ENCODE assay signal across 22 mouse cellular contexts in genomic region chr9:37600538-37601205, GRCm38 (mm10). TPM values are rescaled to one million over a fixed set of nuclear protein-coding genes. Genes with fewer than 3 reads are reported as not detected.
DNase-seq lines count a peak whose midpoint lies in the region; ATAC-seq lines count a peak whose summit lies in the region.
"Had no signal": no experiment of that assay in that cellular context is flagged by ENCODE, and none has a peak within 500 bp of the region (broad histone marks: within the 10 kb centered on the region; RNA-seq: fewer than 3 reads in every experiment).

No protein-coding gene starts in this region.

- H3K27ac ChIP-seq in embryonic facial prominence, embryonic 12.5 days, result no peak overlapping the region
- no peak overlapping the region for H3K27ac ChIP-seq in embryonic facial prominence, embryonic 10.5 days (replicated peaks)
- H3K27ac ChIP-seq in midbrain, embryonic 13.5 days, result no peak overlapping the region
- no peak overlapping the region for H3K27ac ChIP-seq in midbrain, embryonic 15.5 days
- H3K27ac ChIP-seq in liver, embryonic 13.5 days, result peak overlapping the region; percentile 57
- H3K27ac ChIP-seq: forebrain, embryonic 13.5 days; heart, embryonic 15.5 days; limb, embryonic 12.5 days; macrophage had no signal

- no peak overlapping the region for H3K4me3 ChIP-seq in embryonic facial prominence, embryonic 12.5 days
- H3K4me3 ChIP-seq in embryonic facial prominence, embryonic 10.5 days, result no peak overlapping the region
- H3K4me3 ChIP-seq in midbrain, embryonic 13.5 days (replicated peaks), result no peak overlapping the region
- no peak overlapping the region for H3K4me3 ChIP-seq in midbrain, embryonic 15.5 days
- H3K4me3 ChIP-seq in liver, embryonic 13.5 days (replicated peaks), result no peak overlapping the region
- H3K4me3 ChIP-seq: forebrain, embryonic 13.5 days; heart, embryonic 15.5 days; limb, embryonic 12.5 days; myocyte had no signal

- no peaks in the 10 kb centered on the region for H3K9me3 ChIP-seq in embryonic facial prominence, embryonic 12.5 days
- no peaks in the 10 kb centered on the region for H3K9me3 ChIP-seq in embryonic facial prominence, embryonic 10.5 days
- H3K9me3 ChIP-seq in midbrain, embryonic 13.5 days, result no peaks in the 10 kb centered on the region
- H3K9me3 ChIP-seq in midbrain, embryonic 15.5 days, result no peaks in the 10 kb centered on the region
- no peaks in the 10 kb centered on the region for H3K9me3 ChIP-seq in liver, embryonic 13.5 days (replicated peaks)
- H3K9me3 ChIP-seq: forebrain, embryonic 13.5 days; heart, embryonic 15.5 days; limb, embryonic 12.5 days had no signal

- WGBS in embryonic facial prominence, embryonic 12.5 days, result 93% methylated on average over 2 of the region's 2 CpGs
- 87% methylated on average over 2 of the region's 2 CpGs for WGBS in embryonic facial prominence, embryonic 10.5 days
- 95% methylated on average over 2 of the region's 2 CpGs for WGBS in midbrain, embryonic 13.5 days
- 98% methylated on average over 2 of the region's 2 CpGs for WGBS in midbrain, embryonic 15.5 days
- WGBS in liver, embryonic 13.5 days (ENCODE audit: insufficient replicate concordance), result 21% methylated on average over 2 of the region's 2 CpGs

- no peak for DNase-seq in embryonic facial prominence, embryonic 10.5 days (ENCODE audit: low spot score)
- DNase-seq in liver, embryonic 13.5 days, result peak; percentile 64
- DNase-seq in embryo, embryonic 10 days (ENCODE audit: low spot score), result no peak
- DNase-seq in right cerebral cortex, postnatal 10 days (ENCODE audit: low spot score in 2 of 2), result no peak
- DNase-seq in urinary bladder, adult 18-20 months (ENCODE audit: low spot score in 2 of 2), result no peak
- DNase-seq: adrenal gland, postnatal 14 days; cerebellum, adult 11 months; cerebellum, postnatal 14 days; gastrocnemius, postnatal 10 days; heart, adult 18-20 months; lung, embryonic 14.5 days; midbrain, embryonic 14.5 days; right cerebral cortex, postnatal 14 days had no signal

- no peaks in the 10 kb centered on the region for H3K4me1 ChIP-seq in embryonic facial prominence, embryonic 12.5 days
- H3K4me1 ChIP-seq in embryonic facial prominence, embryonic 10.5 days, result no peaks in the 10 kb centered on the region
- H3K4me1 ChIP-seq in midbrain, embryonic 13.5 days (replicated peaks), result no peaks in the 10 kb centered on the region
- no peaks in the 10 kb centered on the region for H3K4me1 ChIP-seq in midbrain, embryonic 15.5 days
- peaks cover 25% of the 10 kb centered on the region for H3K4me1 ChIP-seq in liver, embryonic 13.5 days (replicated peaks)
- H3K4me1 ChIP-seq: forebrain, embryonic 13.5 days; heart, embryonic 15.5 days; limb, embryonic 12.5 days had no signal

- H3K4me2 ChIP-seq in embryonic facial prominence, embryonic 12.5 days (replicated peaks), result no peak overlapping the region
- no peak overlapping the region for H3K4me2 ChIP-seq in midbrain, embryonic 13.5 days (replicated peaks)
- H3K4me2 ChIP-seq in midbrain, embryonic 15.5 days, result no peak overlapping the region
- H3K4me2 ChIP-seq in liver, embryonic 13.5 days, result peak overlapping the region; percentile 26
- H3K4me2 ChIP-seq: forebrain, embryonic 13.5 days; heart, embryonic 15.5 days; limb, embryonic 12.5 days; lung, embryonic 14.5 days had no signal

- H3K27me3 ChIP-seq in embryonic facial prominence, embryonic 12.5 days, result no peaks in the 10 kb centered on the region
- no peaks in the 10 kb centered on the region for H3K27me3 ChIP-seq in embryonic facial prominence, embryonic 10.5 days (replicated peaks; ENCODE audit: low read depth, poor library complexity, severe bottlenecking)
- H3K27me3 ChIP-seq in midbrain, embryonic 13.5 days, result no peaks in the 10 kb centered on the region
- no peaks in the 10 kb centered on the region for H3K27me3 ChIP-seq in midbrain, embryonic 15.5 days (replicated peaks)
- no peaks in the 10 kb centered on the region for H3K27me3 ChIP-seq in liver, embryonic 13.5 days
- H3K27me3 ChIP-seq: forebrain, embryonic 13.5 days; heart, embryonic 15.5 days; limb, embryonic 12.5 days; Patski had no signal

- no peaks in the 10 kb centered on the region for H3K36me3 ChIP-seq in embryonic facial prominence, embryonic 12.5 days
- H3K36me3 ChIP-seq in embryonic facial prominence, embryonic 10.5 days (replicated peaks), result no peaks in the 10 kb centered on the region
- H3K36me3 ChIP-seq in midbrain, embryonic 13.5 days, result no peaks in the 10 kb centered on the region
- H3K36me3 ChIP-seq in midbrain, embryonic 15.5 days (replicated peaks), result no peaks in the 10 kb centered on the region
- no peaks in the 10 kb centered on the region for H3K36me3 ChIP-seq in liver, embryonic 13.5 days
- H3K36me3 ChIP-seq: heart, embryonic 15.5 days; limb, embryonic 12.5 days had no signal

- H3K9ac ChIP-seq in embryonic facial prominence, embryonic 12.5 days, result no peak overlapping the region
- no peak overlapping the region for H3K9ac ChIP-seq in midbrain, embryonic 13.5 days (replicated peaks)
- H3K9ac ChIP-seq in midbrain, embryonic 15.5 days, result no peak overlapping the region
- H3K9ac ChIP-seq in liver, embryonic 13.5 days, result no peak overlapping the region
- H3K9ac ChIP-seq: forebrain, embryonic 13.5 days; heart, embryonic 15.5 days; limb, embryonic 12.5 days; lung, embryonic 14.5 days had no signal

- ATAC-seq in embryonic facial prominence, embryonic 12.5 days (ENCODE audit: insufficient number of reproducible peaks, insufficient read depth, low FRiP score, low TSS enrichment), result 0 out of 2 replicates have a peak, but pooled peaks have one; percentile 15
- 0 out of 2 replicates have a peak, but pooled peaks have one; percentile 17 for ATAC-seq in midbrain, embryonic 13.5 days
- ATAC-seq in midbrain, embryonic 15.5 days (replicated peaks), result no peak
- ATAC-seq in liver, embryonic 13.5 days (ENCODE audit: low read depth), result peak; percentile 97
- ATAC-seq: forebrain, embryonic 13.5 days; Patski had no signal

RNA-seq across cellular contexts. Expression of gene Spa17, which starts 12.8 kb away (rescaled TPM):
- polyA plus RNA-seq in embryonic facial prominence, embryonic 12.5 days (2016; fragmentation: Nextera tagmentation; extraction: Ambion mirVana), result 8.3 and 10.0 TPM in 2 replicates
- polyA plus RNA-seq in embryonic facial prominence, embryonic 10.5 days (2016; fragmentation: Nextera tagmentation; extraction: Ambion mirVana), result 8.0 and 9.2 TPM in 2 replicates
- 10.7 and 13.6 TPM in 2 replicates for polyA plus RNA-seq in midbrain, embryonic 13.5 days (2015; fragmentation: Nextera tagmentation; extraction: Ambion mirVana)
- 8.5 and 8.6 TPM in 2 replicates for polyA plus RNA-seq in midbrain, embryonic 15.5 days (2015; fragmentation: Nextera tagmentation; extraction: Ambion mirVana)
- 2.4 and 2.8 TPM in 2 replicates for polyA plus RNA-seq in liver, embryonic 13.5 days (2015; fragmentation: Nextera tagmentation; extraction: Ambion mirVana)

RNA-seq across cellular contexts. Expression of gene Siae, which starts 45.2 kb away (rescaled TPM):
- 7.3 and 7.8 TPM in 2 replicates for polyA plus RNA-seq in embryonic facial prominence, embryonic 12.5 days (2016; fragmentation: Nextera tagmentation; extraction: Ambion mirVana)
- 3.7 and 4.8 TPM in 2 replicates for polyA plus RNA-seq in embryonic facial prominence, embryonic 10.5 days (2016; fragmentation: Nextera tagmentation; extraction: Ambion mirVana)
- 8.1 and 9.2 TPM in 2 replicates for polyA plus RNA-seq in midbrain, embryonic 13.5 days (2015; fragmentation: Nextera tagmentation; extraction: Ambion mirVana)
- polyA plus RNA-seq in midbrain, embryonic 15.5 days (2015; fragmentation: Nextera tagmentation; extraction: Ambion mirVana), result 11.5 and 12.0 TPM in 2 replicates
- polyA plus RNA-seq in liver, embryonic 13.5 days (2015; fragmentation: Nextera tagmentation; extraction: Ambion mirVana), result 4.3 and 5.5 TPM in 2 replicates

RNA-seq across cellular contexts. Expression of gene Nrgn, which starts 48.0 kb away (rescaled TPM):
- polyA plus RNA-seq in embryonic facial prominence, embryonic 12.5 days (2016; fragmentation: Nextera tagmentation; extraction: Ambion mirVana), result 6.7 and 6.9 TPM in 2 replicates
- polyA plus RNA-seq in embryonic facial prominence, embryonic 10.5 days (2016; fragmentation: Nextera tagmentation; extraction: Ambion mirVana), result 0.48 and 1.0 TPM in 2 replicates
- polyA plus RNA-seq in midbrain, embryonic 13.5 days (2015; fragmentation: Nextera tagmentation; extraction: Ambion mirVana), result 3.4 and 3.7 TPM in 2 replicates
- polyA plus RNA-seq in midbrain, embryonic 15.5 days (2015; fragmentation: Nextera tagmentation; extraction: Ambion mirVana), result 5.8 and 6.7 TPM in 2 replicates
- 8.8 and 10.4 TPM in 2 replicates for polyA plus RNA-seq in liver, embryonic 13.5 days (2015; fragmentation: Nextera tagmentation; extraction: Ambion mirVana)

RNA-seq across cellular contexts. Expression of gene Tbrg1, which starts 56.4 kb away (rescaled TPM):
- polyA plus RNA-seq in embryonic facial prominence, embryonic 12.5 days (2016; fragmentation: Nextera tagmentation; extraction: Ambion mirVana), result 154 and 157 TPM in 2 replicates
- polyA plus RNA-seq in embryonic facial prominence, embryonic 10.5 days (2016; fragmentation: Nextera tagmentation; extraction: Ambion mirVana), result 128 and 129 TPM in 2 replicates
- polyA plus RNA-seq in midbrain, embryonic 13.5 days (2015; fragmentation: Nextera tagmentation; extraction: Ambion mirVana), result 85.8 and 89.4 TPM in 2 replicates
- 83.6 and 92.9 TPM in 2 replicates for polyA plus RNA-seq in midbrain, embryonic 15.5 days (2015; fragmentation: Nextera tagmentation; extraction: Ambion mirVana)
- polyA plus RNA-seq in liver, embryonic 13.5 days (2015; fragmentation: Nextera tagmentation; extraction: Ambion mirVana), result 65.9 and 72.0 TPM in 2 replicates
